Mouse (Mus musculus) thymus, postnatal 14 days (tissue): ENCODE results near the gene Doxl2.
"Not testable (repeated sequence)": the region's sequence is repeated elsewhere in the genome, so short reads cannot be mapped to it uniquely, and the experiment has no call there.

Source experiments
- DNase-seq: peaks from one replicate; pipeline ENCODE4 v3.0.0; 2021

Doxl2 gene

DNA sequence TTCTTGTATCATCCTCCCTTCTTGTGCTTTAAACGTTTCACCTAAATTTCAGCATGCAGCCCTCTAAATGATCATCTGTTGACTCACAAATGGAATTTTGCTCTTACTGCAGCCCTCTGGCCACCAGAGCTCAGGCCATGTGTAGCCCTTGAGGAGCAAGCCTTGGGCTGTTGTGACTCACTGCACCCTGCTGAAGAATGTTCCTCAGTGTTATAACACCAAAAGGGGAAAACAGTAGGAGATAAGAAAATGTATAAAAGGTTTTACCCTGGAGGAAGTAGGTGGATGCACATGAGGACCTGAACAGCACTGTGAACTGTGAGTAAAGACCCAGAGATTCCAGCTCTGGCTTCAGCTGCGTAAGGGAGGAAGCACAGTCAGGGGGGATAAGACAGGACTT, at the start of gene Doxl2:
Gene Doxl2, plus strand, starts transcription at position 301 of the 400 bp plus-strand sequence.
- no peak for DNase-seq

DNA sequence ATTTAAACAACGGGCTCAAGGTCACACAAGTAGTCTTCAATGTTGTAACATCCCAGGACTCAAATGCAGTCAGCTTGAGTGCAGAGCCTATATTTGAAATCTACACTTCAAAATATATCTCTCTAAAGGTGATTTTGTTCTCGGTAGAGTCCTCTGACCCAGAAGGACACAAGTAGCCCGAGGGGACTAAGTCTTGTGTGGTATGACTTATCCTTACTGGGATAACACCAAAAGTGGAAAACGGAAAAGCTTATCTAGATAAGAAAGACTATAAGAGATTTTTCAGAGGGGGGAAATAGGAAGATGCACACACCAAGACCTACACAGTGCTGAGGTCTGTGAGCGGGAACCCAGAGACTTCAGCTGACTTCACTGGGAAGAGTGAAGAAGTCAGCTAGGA, 45.2 kb upstream of the Doxl2 start, which contains the start of gene 1600015I10Rik:
Gene 1600015I10Rik, plus strand, starts transcription at position 301 of the 400 bp plus-strand sequence.
- DNase-seq, result no peak

DNA sequence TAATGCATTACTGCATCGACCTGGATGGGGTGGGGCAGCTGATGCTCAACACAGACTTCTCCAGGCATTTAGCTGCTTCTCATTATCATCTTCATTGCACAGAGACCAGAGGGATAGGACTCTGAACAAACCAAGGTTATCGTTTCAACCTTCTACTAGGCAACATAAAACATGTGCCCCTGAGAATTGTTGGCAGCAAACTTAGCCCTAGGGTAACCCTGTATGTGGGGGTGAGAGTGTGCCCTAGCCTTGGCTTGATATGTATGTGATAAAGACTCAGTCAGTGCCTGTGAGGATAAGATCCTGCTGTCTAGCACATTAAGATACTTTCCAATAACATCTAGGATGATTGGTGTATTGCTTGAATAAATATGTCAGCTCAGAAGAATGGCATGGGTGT, 25.2 kb upstream of the Doxl2 start:
- no peak for DNase-seq

DNA sequence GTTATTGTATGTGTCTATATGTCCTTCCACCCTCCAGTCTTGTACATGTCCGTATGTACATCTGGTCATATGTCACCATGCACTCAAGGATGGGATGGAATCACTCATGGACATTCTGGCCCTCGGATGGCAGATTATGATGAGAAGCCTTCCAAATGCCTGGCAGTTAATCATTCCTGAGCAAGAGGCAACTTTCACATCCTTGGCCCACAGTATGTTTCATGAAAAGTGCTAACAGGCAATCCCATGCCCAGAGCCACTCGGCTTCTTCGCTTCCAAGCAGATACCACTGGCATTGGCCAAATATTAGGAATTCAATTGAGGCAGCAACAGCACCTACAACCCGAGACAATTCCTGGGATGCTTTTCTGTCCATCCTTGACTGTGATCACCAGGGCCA, 24.1 kb upstream of the Doxl2 start:
- no peak for DNase-seq

DNA sequence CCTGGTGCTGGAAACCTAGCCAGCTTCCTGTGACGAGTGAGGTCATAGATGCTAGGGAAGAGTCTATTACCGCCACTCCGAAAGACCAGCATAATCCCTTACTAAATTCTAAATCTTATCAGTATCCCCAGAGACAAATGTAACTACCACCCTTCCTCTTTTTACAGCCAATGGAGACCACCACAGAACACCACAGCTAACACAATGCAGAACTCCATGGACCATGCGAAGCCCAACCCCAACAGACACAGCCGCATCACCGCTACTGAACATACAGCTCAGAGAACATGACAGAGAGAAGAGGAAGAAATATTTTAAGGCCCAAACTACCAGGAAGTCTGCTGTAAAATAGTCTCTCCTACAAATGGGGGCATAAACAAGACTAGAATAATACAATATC, 23.1 kb upstream of the Doxl2 start:
- DNase-seq, result no peak

DNA sequence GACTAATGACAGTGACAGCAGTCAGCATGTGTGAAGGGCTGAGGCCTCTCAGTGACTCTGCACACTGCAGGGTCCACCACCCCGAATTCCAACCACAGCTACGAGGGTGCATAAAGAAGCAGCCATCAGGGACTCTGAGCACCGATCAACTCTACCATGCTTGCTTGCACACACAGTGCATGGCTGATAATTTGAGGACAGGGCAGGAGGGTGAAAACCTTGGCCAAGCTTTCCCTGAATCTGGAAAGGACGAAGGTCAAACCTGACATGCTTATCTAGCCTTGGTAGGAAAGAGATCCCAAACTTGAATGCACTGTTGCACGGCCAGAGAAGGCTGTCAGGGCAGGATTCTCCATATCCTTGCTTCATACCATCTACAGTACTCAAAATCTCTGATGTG, 21.5 kb upstream of the Doxl2 start:
- DNase-seq, result no peak

DNA sequence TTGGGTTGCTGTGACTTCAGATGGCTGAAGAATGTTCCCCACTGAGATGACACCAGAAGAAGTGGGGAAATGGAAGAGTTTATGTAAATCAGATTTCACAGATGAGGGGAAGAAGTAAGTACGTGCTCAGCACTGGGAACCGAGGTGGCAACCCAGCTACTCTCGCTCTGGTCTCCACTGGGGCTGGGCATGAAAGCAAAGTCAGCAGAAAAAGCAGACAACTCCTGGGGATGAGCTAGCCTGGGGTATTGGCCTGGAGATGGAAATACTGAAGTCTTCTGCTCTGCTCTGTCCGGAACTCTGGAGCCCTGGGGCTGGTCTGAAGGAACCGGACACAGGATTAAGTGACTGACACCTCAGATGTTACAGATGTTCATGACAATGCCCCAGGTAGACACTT, 20.6 kb upstream of the Doxl2 start:
- no peak for DNase-seq

DNA sequence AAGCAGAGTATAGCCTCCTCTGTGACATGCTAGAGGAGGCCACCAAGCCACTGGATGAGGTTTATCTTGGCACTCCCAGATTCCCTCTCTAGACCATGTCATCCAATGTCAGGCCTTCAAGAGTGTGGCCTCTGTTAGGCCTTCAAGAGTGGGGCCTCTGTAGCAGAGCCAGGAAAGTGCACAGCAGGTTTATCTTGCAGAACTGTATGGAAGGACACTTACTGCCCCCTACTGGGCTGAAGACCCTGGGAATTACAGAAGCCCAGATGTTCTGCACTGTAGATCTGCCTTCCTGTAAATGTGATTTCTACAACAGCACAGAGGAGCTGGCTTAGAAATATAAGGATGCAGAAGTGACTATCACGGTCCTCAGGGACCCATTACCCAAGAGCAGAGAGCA, 19.8 kb upstream of the Doxl2 start:
- peak; percentile 35 for DNase-seq

DNA sequence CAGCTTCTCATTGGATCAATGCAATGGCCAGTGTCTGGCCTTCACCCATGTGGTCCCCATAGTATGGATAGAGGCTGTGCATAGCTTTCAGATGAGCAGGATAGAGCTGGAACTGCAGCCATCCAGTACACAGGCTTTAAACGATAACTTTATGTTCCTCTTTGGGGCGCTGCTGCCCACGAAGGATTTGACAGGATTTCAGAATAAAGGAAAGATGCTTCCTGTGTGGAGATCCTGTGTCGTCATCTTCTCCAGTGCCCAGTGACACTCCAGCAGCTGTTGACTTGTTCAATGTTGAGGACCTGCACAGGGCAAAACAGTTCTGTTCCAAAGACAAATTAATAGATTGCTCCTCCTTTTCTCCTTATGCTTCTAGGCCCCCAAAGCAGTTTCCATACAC, 18.0 kb upstream of the Doxl2 start:
- DNase-seq, result no peak

DNA sequence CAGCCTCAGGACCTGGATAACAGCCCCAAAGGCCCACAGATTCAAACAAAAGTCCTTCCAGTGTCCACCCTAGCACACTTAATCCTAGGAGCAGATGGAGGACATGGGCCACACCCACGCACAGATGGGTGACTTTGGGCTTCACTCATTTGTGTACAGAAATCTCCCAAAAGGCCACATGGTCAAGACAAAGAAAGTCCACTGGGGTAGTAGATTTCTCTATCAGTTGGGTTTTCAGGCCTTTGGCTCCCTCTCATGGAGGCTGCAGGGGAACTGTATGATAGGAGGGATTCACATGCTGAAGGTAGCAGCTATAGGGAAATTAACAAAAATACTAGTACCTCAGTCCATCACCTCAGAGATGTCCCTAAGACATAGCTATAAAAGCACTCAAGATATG, 16.7 kb upstream of the Doxl2 start:
- no peak for DNase-seq

DNA sequence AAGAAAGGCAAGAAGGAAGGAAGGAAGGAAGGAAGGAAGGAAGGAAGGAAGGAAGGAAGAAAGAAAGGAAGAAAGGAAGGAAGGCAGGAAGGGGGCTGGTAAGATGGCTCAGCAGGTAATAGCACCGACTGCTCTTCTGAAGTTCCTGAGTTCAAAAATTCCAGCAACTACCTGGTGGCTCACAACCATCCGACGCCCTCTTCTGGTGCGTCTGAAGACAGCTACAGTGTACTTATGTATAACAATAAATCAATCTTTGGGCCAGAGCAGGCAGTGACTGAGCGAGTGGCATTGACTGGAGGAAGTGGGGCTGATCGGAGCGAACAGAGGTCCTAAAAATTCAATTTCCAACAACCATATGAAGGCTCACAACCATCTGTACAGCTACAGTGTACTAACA, 15.6 kb upstream of the Doxl2 start:
- DNase-seq, result peak; percentile 4

DNA sequence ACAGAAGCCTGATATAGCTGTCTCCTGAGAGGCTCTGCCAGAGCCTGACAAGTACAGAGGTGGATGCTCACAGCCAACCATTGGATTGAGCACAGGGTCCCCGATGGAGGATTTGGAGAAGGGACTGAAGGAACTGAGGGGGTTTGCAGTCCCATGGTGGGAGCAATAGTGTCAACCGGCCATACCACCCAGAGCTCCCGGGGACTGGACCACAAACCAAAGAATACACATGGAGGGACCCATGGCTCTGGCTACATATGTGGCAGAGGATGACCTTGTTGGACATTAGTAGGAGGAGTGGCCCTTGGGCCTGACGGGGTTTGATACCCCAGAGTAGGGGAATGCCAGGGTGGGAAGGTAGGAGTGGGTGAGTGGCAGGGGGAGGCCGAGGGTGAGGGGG, 8.1 kb upstream of the Doxl2 start:
- not testable (repeated sequence) for DNase-seq

DNA sequence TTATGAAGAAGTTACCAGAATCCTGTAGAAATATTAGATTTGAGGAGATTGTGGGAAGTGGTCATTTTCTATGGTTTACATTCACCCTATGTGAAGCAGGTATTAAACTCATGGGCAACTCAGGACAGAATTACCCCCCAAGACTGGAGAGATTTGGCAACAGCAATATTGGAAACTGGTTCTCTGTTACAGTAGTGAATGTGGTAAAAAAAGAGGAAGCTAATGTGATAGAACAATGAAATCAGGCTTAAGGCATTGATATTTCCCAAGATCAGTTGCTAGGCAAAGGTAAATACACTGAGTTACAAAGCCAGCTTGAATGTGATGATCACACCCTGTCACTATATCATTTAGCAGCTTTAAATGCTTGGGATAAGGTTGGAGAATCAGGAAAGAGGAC, 6.9 kb upstream of the Doxl2 start:
- DNase-seq, result no peak

DNA sequence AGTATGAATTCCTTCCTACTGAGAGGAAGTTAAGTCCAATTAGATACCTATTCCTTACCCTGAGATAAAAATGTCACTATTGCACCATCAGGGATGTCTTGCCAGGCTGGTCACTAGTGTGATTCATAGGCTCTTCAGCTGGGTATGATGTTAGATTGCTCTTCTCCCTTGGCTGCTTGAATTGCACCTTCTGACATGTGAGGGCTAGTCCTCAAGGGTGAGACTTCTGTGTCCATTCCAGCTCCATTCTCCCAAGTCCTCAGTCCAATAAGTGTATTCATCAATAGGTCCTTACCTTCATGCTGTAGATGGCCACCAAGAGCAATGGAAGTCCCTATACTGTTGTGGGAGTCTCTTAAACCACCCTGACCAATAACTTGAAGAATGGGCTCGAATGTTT, 4.9 kb downstream of the Doxl2 start:
- no peak for DNase-seq

DNA sequence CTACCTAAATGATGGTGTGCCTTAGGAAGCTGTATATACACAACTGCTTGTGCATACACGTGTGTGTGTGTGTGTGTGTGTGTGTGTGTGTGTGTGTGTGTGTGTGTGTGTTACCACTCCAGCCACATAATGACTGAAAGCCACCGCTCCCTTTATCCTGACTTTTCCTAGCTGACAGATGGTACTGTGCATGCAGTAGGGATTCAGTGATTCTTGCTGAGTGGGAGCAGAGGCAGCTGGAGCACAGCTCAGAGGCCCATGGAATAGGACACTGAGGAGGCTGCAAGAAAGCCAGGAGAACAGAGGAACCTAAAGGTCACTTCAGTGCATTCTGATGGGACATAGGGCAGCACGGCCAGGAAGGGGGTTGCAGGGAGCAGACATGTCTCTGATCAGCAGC, 7.5 kb downstream of the Doxl2 start:
- no peak for DNase-seq

DNA sequence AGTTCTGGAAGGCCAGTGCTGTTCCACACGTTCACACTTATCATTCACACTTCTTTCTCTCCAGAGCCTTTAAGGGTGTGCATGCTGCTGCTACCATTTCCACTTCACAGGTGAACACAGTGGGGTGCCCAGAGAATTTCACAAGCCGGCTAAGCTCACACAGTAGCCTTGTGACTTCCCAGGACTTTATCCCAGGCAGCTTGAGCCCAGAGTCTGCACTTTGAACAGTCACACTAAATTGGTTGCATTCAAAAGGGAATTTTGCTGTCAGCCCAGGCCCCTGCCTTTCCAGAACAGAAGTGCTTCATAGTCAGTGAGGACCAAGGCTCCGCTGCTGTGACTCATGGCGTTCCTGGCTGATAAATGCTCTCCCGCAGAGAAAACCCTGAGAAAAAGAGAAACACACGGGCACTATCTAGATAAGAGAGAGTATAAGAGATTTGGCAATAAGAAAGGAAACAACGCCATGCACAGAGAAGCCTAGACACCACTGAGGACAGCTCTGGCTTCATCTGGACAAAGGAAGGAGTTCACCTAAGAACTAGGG, 11.8 kb downstream of the Doxl2 start, which contains the start of gene Svs1:
Gene Svs1, plus strand, starts transcription at position 418 of the 547 bp plus-strand sequence.
- DNase-seq, result no peak

DNA sequence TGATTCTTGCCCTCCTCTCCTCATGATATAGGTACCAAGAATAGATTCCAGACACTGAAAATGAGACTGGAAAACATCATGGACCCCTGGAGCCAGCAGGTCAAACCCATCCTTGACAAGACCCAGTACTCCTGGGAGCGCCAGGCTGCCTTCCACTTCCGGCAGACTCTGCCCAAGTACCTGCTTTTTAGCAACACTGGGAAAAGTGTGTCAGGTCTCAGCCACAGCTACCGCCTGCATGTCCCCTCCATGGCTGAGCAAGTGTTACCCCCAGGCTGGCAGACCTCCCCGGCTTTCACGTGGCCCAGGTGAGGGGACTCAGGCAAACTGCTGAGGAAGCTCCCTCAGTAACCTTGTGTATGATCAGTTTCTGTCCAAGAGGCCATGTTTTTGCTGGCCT, 15.2 kb downstream of the Doxl2 start:
- DNase-seq, result no peak

DNA sequence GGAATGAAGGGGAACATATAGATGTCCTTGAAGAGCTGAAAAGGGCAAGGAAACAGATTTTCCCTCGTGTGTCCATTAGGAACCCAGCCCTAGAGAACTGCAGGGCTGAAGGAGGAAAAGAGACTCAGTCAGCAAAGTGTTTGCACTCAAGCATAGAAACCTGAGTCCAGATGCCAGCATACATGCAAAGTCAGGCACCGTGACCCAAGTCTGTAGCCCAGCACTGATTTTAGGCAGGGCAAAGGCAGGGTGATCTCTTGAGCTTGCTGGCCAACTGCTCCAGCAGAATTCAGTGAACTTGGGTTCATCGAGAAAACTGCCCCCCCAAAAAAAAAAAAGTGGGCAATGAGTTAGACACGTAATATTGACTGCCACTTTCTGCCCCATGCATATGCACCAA, 17.2 kb downstream of the Doxl2 start:
- DNase-seq, result no peak

DNA sequence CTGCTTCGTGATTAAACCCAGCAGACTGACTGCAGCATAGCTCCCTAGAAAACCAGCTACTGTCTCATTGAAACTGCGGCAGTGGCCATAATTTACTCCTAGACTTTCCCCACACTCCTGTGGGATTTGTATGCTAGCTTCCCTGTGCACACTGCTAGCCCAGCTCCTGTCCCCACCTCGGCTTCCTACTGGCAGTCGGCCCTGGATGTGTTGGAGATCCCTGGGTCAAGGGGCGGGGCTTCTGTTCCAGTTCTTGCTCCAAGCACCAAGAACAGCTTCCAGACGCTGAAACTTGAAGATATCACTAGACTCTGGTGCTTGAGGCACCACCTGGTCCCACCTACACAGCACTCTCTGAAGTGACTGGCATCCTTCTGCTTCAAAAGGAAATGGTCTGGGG, 23.4 kb downstream of the Doxl2 start:
- no peak for DNase-seq

DNA sequence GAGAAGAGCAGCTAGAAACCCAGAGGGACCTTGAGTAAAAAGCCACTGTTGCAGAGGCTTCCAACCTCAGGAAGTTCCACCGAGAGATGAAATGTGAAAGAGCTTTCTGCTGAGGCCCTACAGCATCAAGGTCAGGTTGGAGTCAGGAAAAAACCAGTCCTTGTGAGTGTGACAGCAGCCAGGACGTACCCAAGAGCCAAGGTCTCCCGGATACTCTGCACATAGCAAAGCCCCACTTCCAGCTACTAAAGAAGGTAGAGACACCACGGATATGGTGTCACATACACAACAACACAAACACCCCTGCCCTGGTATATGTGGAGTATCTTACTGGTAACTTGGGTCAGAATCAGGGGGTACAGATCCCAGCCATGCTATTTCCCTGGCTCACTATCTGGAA, 24.0 kb downstream of the Doxl2 start:
- DNase-seq, result no peak

DNA sequence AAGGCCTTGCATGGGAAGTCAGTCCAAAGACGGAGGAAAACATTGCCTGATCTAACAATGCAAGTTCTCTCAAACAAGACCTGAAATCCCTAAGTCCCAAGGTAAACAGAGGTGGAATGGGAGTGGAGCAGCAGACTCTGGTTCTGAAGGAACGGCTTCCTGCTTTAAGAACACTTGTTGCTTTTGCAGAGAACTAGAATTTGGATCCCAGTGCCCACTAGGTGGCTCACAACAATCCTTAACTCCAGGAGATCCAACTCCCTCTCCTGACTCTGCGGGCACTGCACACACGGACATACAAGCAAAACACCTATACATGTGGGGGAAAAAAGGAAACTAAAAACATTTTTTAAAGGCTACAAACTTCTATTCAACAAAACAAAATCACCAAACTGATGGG, 28.6 kb downstream of the Doxl2 start:
- no peak for DNase-seq

DNA sequence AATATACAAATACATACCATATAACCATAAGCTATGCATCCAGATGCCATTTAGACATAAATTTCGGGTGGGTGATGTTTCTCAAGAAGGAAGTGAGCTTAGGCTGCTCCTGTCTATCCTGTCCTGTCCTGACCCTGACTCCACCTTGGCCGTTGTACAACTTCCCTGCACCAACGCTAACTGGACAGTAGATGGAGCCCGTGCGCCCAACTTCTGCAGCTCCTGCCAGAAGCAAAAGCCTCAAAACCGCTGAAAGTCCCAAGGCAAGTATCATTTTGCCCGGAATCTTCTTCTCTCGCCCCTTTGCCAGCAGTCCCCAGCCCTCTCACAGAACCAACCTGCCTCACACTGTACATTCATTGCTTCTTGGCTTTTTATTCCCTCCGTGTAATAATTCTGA, 33.2 kb downstream of the Doxl2 start:
- peak; percentile 67 for DNase-seq

DNA sequence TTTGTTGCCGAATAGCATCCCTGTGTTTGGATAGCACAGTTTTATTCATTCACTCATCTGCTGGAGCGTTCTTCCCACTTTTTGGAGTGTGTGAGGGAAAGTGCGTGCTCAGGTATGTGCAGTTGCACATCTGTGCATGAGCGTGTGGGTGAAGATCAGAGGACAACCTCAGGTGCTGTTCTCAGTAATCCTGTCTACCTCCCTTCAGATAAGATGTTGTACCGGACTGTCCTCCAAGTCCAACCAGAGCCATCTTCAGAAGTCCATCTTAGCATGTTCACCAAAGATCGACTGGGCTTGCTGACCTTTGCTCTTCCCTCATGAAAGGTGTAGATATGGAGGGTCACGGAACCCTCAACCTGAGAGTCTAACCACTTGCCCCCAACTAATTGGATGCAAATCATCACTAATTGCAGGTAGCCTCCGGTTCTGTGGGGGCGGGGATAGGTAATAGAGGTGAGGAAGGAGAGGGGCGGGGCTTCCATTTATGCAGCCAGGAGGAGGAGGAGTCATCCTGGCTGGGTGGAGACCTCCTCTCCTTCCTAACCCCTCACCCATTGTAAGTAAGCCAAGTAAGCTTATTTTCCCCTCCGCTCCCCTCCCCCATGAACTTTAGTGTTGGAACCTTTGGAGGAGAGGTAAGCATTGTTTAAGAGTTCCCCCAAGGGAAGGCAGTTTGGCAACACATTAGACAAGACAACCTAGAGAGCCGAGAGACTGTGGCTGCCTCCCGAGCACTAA, 33.8 kb downstream of the Doxl2 start:
- DNase-seq, result peak; percentile 10

DNA sequence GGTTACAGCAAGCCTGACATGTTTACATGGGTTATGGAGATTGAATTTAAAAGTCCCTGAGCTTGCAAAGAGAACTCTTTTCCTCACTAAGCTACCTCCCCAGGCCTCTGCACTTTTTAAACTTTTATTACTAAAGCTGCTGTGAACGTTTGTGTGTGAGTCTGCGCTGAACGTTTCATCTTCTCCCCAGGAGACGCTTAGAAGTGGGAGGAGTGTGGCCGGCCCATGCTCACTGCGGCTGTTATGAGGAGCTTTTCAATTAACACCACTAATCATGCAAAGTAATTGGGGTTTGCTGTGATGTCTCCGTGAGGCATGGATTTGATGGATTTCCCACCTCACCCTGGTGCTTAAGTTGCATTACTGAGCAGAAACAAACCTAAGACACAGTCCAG, 34.4 kb downstream of the Doxl2 start:
- no peak for DNase-seq

DNA sequence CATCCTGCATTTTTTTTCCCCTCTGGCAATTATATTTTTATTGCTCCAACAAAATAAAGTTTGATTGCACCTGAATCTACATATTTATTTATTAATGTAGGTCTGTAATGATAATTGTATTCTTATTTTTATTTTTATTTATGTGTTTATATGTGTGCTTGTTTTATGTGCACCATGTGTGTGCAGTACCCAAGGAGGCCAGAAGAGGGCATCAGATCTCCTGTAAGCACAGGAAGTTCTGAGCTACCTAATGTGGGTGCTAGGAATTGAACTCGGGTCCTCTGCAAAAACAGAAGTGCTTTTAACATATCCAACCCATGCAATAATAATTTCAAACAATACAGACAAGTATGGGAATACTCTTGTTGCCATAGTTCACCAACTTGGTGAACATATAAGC, 34.9 kb downstream of the Doxl2 start:
- peak; percentile 12 for DNase-seq
